Mouse (Mus musculus): Measurements from ENCODE around the gene Arhgef7.

GRCm38 (mm10) chr8:11804914-11805313 lies 77.4 kb downstream of the Arhgef7 start:
- no peak for TF ChIP-seq EP300 (IDR thresholded peaks at IDR 0.05; ENCODE audit: insufficient read depth, low read depth, low read length)
- TF ChIP-seq POLR2A (IDR thresholded peaks at IDR 0.05; ENCODE audit: insufficient read depth, low read depth, low read length): no peak
